Mouse (Mus musculus): Measurements from ENCODE around the gene Klc3. TPM values are rescaled to one million over a fixed set of nuclear protein-coding genes. Genes with fewer than 3 reads are reported as not detected.

The Klc3 gene
- polyA plus RNA-seq (2014; fragmentation: Nextera tagmentation; extraction: Ambion mirVana), result 10.2 and 15.3 TPM in 2 replicates

DNA sequence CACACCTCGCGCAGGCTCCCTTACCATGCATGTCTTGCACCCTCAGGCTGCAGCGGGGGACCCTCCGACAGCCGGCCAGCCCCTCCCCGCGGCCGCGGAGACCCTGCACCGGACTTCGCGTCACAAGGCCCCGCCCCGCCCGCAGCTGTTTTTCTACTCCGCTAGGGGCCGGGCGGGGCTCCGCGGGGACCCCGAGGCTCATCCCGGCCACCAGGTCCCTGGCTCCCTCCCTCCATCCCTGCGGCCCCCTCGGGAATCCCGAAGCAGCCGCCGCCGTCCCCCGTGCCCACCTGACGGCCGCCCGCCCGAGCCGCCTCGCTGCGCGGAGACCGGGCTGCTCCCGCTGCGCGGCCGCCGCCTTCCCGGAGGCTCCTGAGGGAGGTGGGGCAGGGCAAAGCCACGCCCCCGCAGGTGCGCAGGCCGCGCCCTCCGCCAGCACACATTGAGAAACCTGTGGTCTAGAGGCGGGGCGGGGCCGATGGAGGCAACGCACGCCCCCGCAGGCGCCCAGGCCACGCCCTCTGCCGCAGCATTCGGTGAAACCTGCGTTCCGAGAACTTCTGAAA, at the start of gene Klc3:
Klc3 (minus strand) TSS at position 374 of the 566 bp plus-strand sequence.
- peak within 1 kb of the TSS; percentile 95 for H3K4me2 ChIP-seq (ENCODE audit: low read depth, low read length)
- DNase-seq (ENCODE audit: low spot score) (peak; percentile 87), ATAC-seq (ENCODE audit: low read depth) (peak; percentile 66)
- H3K27ac ChIP-seq (replicated peaks; ENCODE audit: low read depth, low read length), result no peak within 1 kb of the TSS
- peaks cover 49% of the 10 kb centered on the region for H3K27me3 ChIP-seq (replicated peaks; ENCODE audit: control insufficient read depth, insufficient read depth, low read length)
- no peaks in the 10 kb centered on the region for H3K36me3 ChIP-seq (ENCODE audit: control insufficient read depth, insufficient read depth, low read length)
- peaks cover 7% of the 10 kb centered on the region; the same call in 1 of the 2 replicates for H3K9me3 ChIP-seq (ENCODE audit: control insufficient read depth, low read length)
- WGBS, result 1% methylated on average over 38 of the region's 62 CpGs
- H3K9ac ChIP-seq (ENCODE audit: low read depth, low read length), result peak within 1 kb of the TSS; percentile 60
- peaks cover 5% of the 10 kb centered on the region; the same call in 1 of the 2 replicates for H3K4me1 ChIP-seq (ENCODE audit: control insufficient read depth, insufficient read depth, low read length)
- H3K4me3 ChIP-seq (ENCODE audit: low read depth, low read length), result peak within 1 kb of the TSS; percentile 58

DNA sequence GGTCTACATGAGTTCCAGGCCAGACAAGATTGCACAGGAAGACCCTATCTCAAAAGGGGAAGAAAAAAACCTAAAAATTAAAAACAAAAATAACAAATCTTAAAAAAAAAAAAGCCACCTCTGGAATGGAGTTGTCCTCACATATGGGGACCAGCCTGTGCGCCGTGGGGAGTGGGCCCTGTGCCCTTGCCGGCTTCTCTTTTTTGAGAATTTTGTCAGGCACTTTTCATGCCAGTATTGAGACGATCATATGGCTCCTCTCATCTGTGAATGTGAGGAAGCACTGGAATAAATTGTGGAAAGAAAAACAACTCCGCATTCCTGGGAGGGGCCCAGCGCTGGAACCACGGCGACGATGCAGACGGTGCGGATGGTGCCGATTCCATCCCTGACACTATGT, 45.3 kb upstream of the Klc3 start:
- no peak overlapping the region for H3K4me2 ChIP-seq (ENCODE audit: low read depth, low read length)
- no peak overlapping the region for H3K9ac ChIP-seq (ENCODE audit: low read depth, low read length)
- no peaks in the 10 kb centered on the region for H3K4me1 ChIP-seq (ENCODE audit: control insufficient read depth, insufficient read depth, low read length)
- DNase-seq (ENCODE audit: low spot score), result no peak
- no peak overlapping the region for H3K4me3 ChIP-seq (ENCODE audit: low read depth, low read length)
- no peaks in the 10 kb centered on the region for H3K9me3 ChIP-seq (ENCODE audit: control insufficient read depth, low read length)
- H3K27ac ChIP-seq (replicated peaks; ENCODE audit: low read depth, low read length), result 0 out of 2 replicates have a peak overlapping the region, but pooled peaks have one; percentile 28
- ATAC-seq (ENCODE audit: low read depth), result no peak
- H3K27me3 ChIP-seq (replicated peaks; ENCODE audit: control insufficient read depth, insufficient read depth, low read length), result no peaks in the 10 kb centered on the region
- H3K36me3 ChIP-seq (ENCODE audit: control insufficient read depth, insufficient read depth, low read length), result peaks cover 81% of the 10 kb centered on the region
- 86% methylated on average over 12 of the region's 12 CpGs for WGBS

DNA sequence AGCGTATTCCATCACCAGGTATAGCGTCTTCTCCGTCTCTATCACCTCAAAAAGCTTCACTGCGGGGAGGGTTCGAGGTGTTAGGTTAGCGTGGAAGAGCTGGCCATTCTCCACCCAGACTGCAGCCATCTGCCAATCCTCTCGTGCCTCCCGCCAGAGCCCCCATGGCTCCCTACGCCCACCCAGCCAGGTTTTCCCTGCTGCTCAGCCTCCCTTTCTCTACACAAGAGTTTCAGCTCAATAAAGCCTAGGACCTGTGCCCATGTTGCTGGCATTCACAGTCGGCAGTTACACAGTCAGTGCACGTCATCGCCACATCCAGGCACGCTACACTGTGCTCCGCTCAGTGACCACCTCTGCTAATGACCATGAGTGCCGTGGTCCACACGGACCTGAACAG, 43.8 kb upstream of the Klc3 start:
- Histone ChIP-seq H3K36me3 (ENCODE audit: control insufficient read depth, insufficient read depth, low read length) (peaks cover 89% of the 10 kb centered on the region), H3K9ac (ENCODE audit: low read depth, low read length) (no peak overlapping the region)
- 96% methylated on average over 16 of the region's 16 CpGs for WGBS

DNA sequence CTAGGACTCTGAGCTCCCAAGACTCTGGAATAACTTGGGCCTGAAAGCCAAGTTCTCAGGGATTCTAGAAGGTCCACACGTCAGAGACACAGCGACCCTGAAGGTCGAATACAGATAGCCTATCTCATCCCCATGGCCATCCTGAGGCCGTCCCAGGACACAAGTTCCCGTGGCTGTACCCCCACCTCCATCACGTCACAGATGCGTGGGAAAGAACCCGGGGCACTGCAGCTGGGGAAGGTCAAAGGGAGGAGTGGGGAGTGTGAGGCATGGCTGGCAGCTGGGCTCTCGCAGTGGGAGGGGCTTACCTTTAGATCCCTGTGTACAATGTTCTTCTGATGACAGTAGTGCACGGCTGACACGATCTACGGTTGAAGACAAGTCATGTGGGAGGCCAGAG, 40.9 kb upstream of the Klc3 start:
- Histone ChIP-seq H3K27me3 (replicated peaks; ENCODE audit: control insufficient read depth, insufficient read depth, low read length) (no peaks in the 10 kb centered on the region), H3K36me3 (ENCODE audit: control insufficient read depth, insufficient read depth, low read length) (peaks cover 90% of the 10 kb centered on the region), H3K4me3 (ENCODE audit: low read depth, low read length) (no peak overlapping the region), H3K4me2 (ENCODE audit: low read depth, low read length) (no peak overlapping the region), H3K9ac (ENCODE audit: low read depth, low read length) (no peak overlapping the region), H3K27ac (replicated peaks; ENCODE audit: low read depth, low read length) (no peak overlapping the region), H3K4me1 (ENCODE audit: control insufficient read depth, insufficient read depth, low read length) (no peaks in the 10 kb centered on the region), H3K9me3 (ENCODE audit: control insufficient read depth, low read length) (no peaks in the 10 kb centered on the region)
- WGBS, result 84% methylated on average over 12 of the region's 12 CpGs
- DNase-seq (ENCODE audit: low spot score), result no peak
- ATAC-seq (ENCODE audit: low read depth), result no peak

More for the DNA sequence above, 43.8 kb upstream of the Klc3 start:
- no peak for DNase-seq (ENCODE audit: low spot score)
- Histone ChIP-seq H3K4me2 (ENCODE audit: low read depth, low read length) (no peak overlapping the region), H3K9me3 (ENCODE audit: control insufficient read depth, low read length) (no peaks in the 10 kb centered on the region), H3K4me1 (ENCODE audit: control insufficient read depth, insufficient read depth, low read length) (no peaks in the 10 kb centered on the region), H3K27ac (replicated peaks; ENCODE audit: low read depth, low read length) (no peak overlapping the region), H3K27me3 (replicated peaks; ENCODE audit: control insufficient read depth, insufficient read depth, low read length) (no peaks in the 10 kb centered on the region), H3K4me3 (ENCODE audit: low read depth, low read length) (no peak overlapping the region)
- ATAC-seq (ENCODE audit: low read depth), result no peak

DNA sequence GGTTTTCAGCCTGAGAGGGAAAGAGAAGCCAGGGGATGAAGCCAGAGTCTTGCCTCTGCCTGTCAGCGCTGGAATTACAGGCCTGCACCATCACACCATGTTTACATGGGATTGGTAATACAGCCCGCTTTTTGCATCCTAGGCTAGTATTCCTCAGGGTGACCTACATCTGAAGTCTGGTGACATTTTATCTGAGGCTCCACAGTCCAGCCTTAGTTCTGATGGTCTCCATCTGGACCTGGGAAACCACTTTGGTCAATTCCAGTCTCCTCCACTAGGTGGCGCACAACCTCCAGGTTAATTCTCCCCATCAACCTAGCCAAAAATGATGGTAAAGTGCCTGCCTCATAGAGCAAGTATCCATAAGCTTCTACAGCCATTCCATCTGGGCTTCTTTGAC, 39.4 kb upstream of the Klc3 start:
- Histone ChIP-seq H3K36me3 (ENCODE audit: control insufficient read depth, insufficient read depth, low read length) (peaks cover 80% of the 10 kb centered on the region), H3K9ac (ENCODE audit: low read depth, low read length) (no peak overlapping the region), H3K9me3 (ENCODE audit: control insufficient read depth, low read length) (no peaks in the 10 kb centered on the region), H3K4me1 (ENCODE audit: control insufficient read depth, insufficient read depth, low read length) (no peaks in the 10 kb centered on the region), H3K4me2 (ENCODE audit: low read depth, low read length) (no peak overlapping the region), H3K27ac (replicated peaks; ENCODE audit: low read depth, low read length) (no peak overlapping the region), H3K27me3 (replicated peaks; ENCODE audit: control insufficient read depth, insufficient read depth, low read length) (no peaks in the 10 kb centered on the region), H3K4me3 (ENCODE audit: low read depth, low read length) (no peak overlapping the region)
- ATAC-seq (ENCODE audit: low read depth) (peak; percentile 38), DNase-seq (ENCODE audit: low spot score) (peak; percentile 58)
- WGBS, result 32% methylated on average over 3 of the region's 3 CpGs

DNA sequence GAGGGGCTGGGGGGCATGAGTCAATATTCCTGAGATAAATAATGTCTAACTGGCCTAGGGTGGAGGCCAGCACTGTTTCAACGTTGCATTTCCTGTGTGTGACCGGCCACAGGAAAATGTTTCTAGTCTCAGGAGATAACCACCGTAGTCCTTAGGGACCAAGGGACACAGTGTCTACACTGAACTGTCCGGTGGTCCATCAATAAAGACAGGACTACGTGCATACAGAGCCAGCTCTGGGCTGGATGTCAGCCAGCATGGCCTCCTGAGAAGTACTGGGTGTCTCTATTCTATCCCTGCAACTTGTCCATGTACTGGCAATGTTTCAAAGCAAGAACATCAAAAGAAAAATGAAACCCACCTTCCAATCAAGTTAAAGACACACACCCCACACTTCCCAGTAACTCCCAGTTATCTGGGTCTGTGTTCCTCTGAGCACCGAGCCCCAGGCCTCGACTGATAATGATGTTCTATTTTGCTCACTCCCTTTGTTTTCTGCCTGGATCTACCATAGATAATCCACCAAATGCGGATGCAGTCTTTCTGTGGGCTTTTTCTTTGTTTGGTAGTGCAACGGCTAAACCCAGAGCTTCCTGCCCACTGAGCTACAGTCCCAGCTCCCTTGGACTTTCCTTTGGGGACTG, 37.7 kb upstream of the Klc3 start:
- Histone ChIP-seq H3K27ac (replicated peaks; ENCODE audit: low read depth, low read length) (no peak overlapping the region), H3K36me3 (ENCODE audit: control insufficient read depth, insufficient read depth, low read length) (peaks cover 79% of the 10 kb centered on the region), H3K9ac (ENCODE audit: low read depth, low read length) (no peak overlapping the region), H3K4me3 (ENCODE audit: low read depth, low read length) (no peak overlapping the region), H3K9me3 (ENCODE audit: control insufficient read depth, low read length) (no peaks in the 10 kb centered on the region), H3K4me1 (ENCODE audit: control insufficient read depth, insufficient read depth, low read length) (no peaks in the 10 kb centered on the region), H3K4me2 (ENCODE audit: low read depth, low read length) (no peak overlapping the region), H3K27me3 (replicated peaks; ENCODE audit: control insufficient read depth, insufficient read depth, low read length) (no peaks in the 10 kb centered on the region)
- 86% methylated on average over 9 of the region's 9 CpGs for WGBS
- DNase-seq (ENCODE audit: low spot score), result no peak
- ATAC-seq (ENCODE audit: low read depth), result no peak

DNA sequence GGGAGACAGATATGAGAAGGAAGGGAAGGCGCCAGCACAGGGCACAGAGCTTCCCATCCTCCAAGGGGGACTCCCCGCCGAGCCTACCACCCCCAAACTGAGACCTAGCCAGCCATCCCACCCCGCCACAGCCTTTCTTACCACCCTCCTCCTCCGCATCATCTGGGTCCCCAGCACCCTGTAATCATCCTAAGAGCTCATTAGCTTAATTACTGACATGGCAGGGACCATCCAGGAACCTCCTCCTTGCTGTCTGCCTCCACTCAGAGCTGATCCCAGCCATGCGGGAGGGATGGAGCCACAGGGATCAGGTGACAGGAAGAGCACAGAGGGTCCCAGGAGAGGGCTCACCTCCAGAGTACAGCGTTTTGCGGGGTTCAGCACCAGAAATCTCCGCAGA, 33.1 kb upstream of the Klc3 start:
- no peaks in the 10 kb centered on the region for H3K27me3 ChIP-seq (replicated peaks; ENCODE audit: control insufficient read depth, insufficient read depth, low read length)
- peaks cover 83% of the 10 kb centered on the region for H3K36me3 ChIP-seq (ENCODE audit: control insufficient read depth, insufficient read depth, low read length)
- no peak overlapping the region for H3K4me3 ChIP-seq (ENCODE audit: low read depth, low read length)
- no peak overlapping the region for H3K27ac ChIP-seq (replicated peaks; ENCODE audit: low read depth, low read length)
- DNase-seq (ENCODE audit: low spot score) (no peak), ATAC-seq (ENCODE audit: low read depth) (peak; percentile 62; the same call in 1 of the 2 replicates)
- no peaks in the 10 kb centered on the region; the same call in 1 of the 2 replicates for H3K9me3 ChIP-seq (ENCODE audit: control insufficient read depth, low read length)
- no peaks in the 10 kb centered on the region for H3K4me1 ChIP-seq (ENCODE audit: control insufficient read depth, insufficient read depth, low read length)
- no peak overlapping the region for H3K9ac ChIP-seq (ENCODE audit: low read depth, low read length)
- 82% methylated on average over 9 of the region's 9 CpGs for WGBS
- H3K4me2 ChIP-seq (ENCODE audit: low read depth, low read length), result no peak overlapping the region

DNA sequence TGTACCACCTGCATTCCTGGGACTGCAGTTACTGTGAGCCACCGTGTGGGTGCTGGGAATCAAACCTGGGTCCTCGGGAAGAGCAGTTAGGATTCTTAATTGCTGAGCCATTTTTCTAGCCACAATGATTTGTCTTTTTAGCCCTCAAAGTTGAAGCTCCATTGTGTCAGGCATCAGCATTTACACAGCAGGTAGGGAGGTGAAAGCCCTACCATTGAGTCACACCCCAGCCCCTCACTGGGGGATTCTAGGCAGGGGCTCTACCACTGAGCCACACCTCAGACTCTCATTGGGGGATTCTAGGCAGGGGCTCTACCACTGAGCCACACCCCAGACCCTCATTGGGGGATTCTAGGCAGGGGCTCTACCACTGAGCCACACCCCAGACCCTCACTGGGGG, 32.4 kb upstream of the Klc3 start:
- H3K27me3 ChIP-seq (replicated peaks; ENCODE audit: control insufficient read depth, insufficient read depth, low read length), result no peaks in the 10 kb centered on the region
- H3K36me3 ChIP-seq (ENCODE audit: control insufficient read depth, insufficient read depth, low read length), result peaks cover 83% of the 10 kb centered on the region
- H3K9me3 ChIP-seq (ENCODE audit: control insufficient read depth, low read length), result no peaks in the 10 kb centered on the region; the same call in 1 of the 2 replicates
- 96% methylated on average over 2 of the region's 2 CpGs for WGBS
- H3K4me1 ChIP-seq (ENCODE audit: control insufficient read depth, insufficient read depth, low read length), result no peaks in the 10 kb centered on the region
- H3K27ac ChIP-seq (replicated peaks; ENCODE audit: low read depth, low read length), result no peak overlapping the region
- no peak overlapping the region for H3K9ac ChIP-seq (ENCODE audit: low read depth, low read length)
- no peak for ATAC-seq (ENCODE audit: low read depth)
- no peak overlapping the region for H3K4me3 ChIP-seq (ENCODE audit: low read depth, low read length)
- no peak overlapping the region for H3K4me2 ChIP-seq (ENCODE audit: low read depth, low read length)
- DNase-seq (ENCODE audit: low spot score), result no peak

DNA sequence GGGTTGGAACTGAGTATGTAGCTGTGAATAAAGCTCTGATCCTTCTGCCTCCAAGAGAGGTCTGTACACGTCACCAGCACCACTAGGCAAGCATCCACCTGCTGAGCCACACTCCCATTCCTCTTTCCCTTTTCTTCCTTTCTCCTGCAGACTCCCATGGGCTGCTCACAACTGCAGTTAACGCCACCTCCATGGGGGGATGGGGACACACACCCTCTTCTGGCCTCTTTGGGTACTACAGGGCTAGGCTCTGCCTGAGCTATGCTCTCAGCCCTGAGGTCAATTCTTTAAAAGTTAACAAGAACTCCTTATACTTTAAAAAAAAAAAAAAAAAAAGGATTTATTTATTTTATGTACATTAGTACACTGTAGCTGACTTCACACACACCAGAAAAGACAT, 28.6 kb upstream of the Klc3 start:
- peaks cover 97% of the 10 kb centered on the region for H3K36me3 ChIP-seq (ENCODE audit: control insufficient read depth, insufficient read depth, low read length)
- H3K9me3 ChIP-seq (ENCODE audit: control insufficient read depth, low read length), result no peaks in the 10 kb centered on the region; the same call in 1 of the 2 replicates
- no peaks in the 10 kb centered on the region for H3K27me3 ChIP-seq (replicated peaks; ENCODE audit: control insufficient read depth, insufficient read depth, low read length)
- H3K4me3 ChIP-seq (ENCODE audit: low read depth, low read length), result no peak overlapping the region
- no peaks in the 10 kb centered on the region for H3K4me1 ChIP-seq (ENCODE audit: control insufficient read depth, insufficient read depth, low read length)
- H3K9ac ChIP-seq (ENCODE audit: low read depth, low read length), result no peak overlapping the region
- no peak for DNase-seq (ENCODE audit: low spot score)
- no peak overlapping the region for H3K4me2 ChIP-seq (ENCODE audit: low read depth, low read length)
- H3K27ac ChIP-seq (replicated peaks; ENCODE audit: low read depth, low read length), result no peak overlapping the region
- WGBS, result 100% methylated on average over 2 of the region's 2 CpGs
- no peak for ATAC-seq (ENCODE audit: low read depth)

Data from embryonic facial prominence, embryonic 14.5 days (tissue).